Mouse (Mus musculus) cerebellum, postnatal 10 days (tissue): ENCODE data around the gene Crtac1.

Experiments
- DNase-seq, 2 experiments: peaks; one replicate each; pipeline ENCODE4 v3.0.0; 2021; ENCODE audit warnings: mixed read lengths in 2 of 2

Gene Crtac1

DNA sequence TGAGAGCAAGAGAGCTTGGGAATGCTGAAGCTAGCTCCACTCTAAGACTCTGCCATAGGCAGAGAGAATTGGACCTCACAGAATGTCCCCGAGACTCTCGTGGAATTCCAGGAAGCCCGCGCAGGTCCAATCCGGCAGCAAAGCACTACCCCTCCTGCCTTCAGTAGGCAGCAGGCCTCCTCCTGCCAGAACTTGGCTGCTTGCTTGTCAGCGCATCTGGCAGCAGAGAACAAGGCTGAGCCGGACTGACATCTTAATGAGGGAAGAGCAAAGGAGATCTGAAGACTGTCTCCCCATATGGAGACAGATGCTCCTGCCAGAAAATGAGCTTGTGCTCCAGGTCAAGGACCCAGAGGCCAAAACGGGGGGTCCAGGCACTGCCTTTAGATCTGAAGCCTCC is 16.5 kb downstream of the Crtac1 start:
- DNase-seq: peak; percentile 67 to 77

- DNase-seq: no peak
These were observed 21.7 kb downstream of the Crtac1 start for GRCm38 (mm10) chr19:42409856-42410255.

GRCm38 (mm10) chr19:42409226-42409625 is 22.4 kb downstream of the Crtac1 start:
- no peak for DNase-seq

DNA sequence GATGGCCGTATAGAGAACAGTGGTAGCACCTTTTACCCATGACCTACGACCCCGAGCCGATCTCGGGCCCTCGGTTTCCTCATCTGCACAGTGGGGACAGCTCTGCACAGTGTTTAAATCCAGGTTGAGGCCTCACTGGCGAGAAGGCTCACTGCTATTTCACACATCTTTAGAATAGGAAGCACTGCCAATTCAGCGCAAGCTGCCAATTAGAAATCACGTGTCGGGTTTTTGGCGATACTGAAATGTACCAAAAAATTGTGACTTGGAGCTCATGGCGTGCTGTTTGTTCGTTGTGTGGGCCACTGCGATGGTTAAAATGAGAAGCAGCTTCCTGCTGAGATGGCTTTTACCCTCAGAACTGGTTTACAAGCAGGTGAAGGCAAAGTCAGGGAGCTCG is 27.2 kb downstream of the Crtac1 start:
- DNase-seq: peak; percentile 45 to 61

DNA sequence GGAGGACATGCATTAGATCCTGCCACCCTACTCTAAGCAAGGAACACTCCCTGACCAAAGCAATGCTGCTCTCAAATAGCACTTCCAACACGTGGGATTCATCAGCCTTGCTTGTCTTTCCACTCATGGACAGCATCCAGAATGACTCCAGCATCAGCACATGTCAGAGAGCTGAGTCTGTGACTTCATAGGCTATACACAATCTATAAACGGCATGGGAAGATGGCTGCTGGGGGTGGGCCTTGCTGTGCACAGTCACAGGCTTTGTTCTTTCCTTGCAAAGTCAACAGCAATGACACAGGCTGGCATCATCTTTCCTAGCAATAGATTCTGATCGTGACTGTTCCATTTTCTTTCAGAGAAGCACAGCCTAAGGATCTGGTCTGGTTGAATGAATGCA is 31.6 kb downstream of the Crtac1 start:
- no peak for DNase-seq

DNA sequence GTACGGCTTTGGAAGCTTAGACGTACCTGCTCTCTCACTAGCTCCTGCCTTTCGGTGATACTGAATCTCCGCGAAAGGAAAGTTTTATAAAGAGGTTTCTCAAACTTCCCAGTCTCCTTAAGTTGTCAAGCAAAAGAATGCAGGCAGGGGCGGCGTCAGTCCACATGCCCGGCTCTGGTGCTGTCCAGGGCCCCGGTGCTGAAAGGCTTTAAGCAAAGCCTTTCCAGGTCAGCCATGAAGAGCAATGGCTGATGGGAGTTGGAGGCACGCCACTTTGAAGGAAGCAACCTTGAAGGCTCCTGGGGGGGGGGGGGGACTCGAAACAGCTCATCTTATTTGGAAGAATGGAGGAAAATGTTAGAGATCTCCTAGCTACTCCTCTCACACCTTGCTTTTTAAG is 34.3 kb downstream of the Crtac1 start:
- DNase-seq: peak; percentile 57 to 61

DNA sequence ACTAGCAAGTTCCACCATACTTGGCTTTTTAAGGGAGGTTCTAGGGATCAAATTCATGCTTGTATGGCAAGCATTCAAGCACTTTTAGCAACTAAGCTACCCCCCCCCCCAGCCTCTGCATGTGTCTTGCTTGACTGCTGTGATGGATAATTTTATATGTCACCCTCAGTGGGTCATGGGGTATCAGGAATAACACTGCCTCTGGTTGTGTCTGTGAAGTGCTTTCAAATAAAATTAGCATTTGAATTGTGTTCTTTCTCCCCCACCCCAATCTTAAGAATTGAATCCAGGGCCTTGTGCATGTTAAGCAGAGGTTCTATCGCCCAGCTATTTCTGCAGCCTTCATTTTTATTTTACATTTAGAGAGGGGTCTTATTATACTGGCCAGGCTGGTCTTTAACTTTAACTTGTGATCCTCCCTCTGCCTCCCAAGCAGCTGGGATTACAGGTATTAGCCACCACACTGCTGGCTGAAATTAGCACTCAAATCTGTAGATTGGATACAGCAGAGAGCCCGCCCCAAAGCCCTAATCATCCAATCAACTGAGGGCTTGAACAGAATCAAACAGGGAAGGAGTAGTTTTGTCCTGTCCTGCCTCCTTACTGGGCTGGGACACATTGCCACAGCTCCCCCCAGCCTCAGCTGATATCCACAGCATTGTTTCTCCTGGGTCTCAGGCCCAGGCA is 36.6 kb downstream of the Crtac1 start:
- no peak for DNase-seq

DNA sequence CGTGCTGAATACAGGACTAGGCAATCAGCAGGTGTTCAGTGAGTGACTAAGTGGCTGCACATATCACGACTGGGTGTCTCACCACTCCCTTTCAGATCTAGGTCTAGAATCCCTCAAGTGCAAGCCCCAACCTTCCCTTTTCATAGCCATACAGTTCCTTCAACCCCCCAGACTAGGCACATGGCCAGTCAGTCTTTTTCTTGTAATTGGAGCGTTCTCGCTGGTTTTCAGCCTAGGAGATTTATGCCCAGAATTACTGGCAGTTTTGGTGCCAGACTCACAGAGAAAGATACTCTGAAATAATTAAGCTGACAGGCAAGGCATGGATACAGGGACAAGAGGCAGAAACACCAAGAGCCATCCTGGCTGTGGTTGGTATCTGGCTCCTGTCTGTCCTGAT is 37.7 kb downstream of the Crtac1 start:
- DNase-seq: peak; percentile 67 to 72

DNA sequence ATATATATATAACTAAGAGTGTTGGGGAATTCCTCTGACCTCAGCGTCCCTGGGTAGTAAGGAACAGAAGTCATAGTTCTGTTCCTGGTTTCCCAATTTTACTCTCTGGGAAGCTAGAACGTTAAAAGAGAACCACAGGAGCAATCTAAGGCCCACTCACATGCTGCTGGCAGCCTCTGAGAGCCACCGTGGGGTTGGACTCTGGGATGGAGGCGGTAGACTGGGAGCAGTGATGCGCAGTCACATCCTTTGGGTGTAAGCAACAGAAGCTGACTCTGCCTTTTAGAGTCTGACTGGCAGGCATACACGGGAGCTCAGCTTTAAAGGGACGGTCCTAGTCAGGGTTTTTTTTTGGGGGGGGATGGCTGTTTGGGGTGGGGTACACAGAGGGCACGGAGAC is 39.5 kb downstream of the Crtac1 start:
- DNase-seq: no peak

- DNase-seq: no peak
These were observed 42.0 kb downstream of the Crtac1 start for GRCm38 (mm10) chr19:42389574-42389973.

- DNase-seq: peak; percentile 61 to 63
These were observed 46.5 kb downstream of the Crtac1 start for GRCm38 (mm10) chr19:42384981-42385598.

DNA sequence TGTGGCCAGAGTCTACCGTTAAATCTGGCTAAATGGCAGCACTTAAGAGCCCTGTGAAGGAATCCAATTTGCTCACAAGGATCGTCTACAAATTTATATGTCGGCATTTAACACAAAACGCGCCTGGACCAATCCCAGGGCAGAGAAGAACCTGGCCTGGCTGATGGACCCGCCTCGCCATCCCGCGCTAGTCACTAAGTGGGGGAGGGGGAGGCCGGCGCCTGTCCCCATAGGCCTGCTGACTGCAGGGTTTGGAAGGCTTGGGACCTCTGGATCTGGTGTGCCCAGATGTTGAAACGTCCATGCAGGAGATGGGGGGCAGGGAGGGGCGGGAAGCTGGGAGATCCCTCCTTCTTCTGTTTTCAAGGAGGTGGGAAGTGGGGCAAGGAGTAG is 50.6 kb downstream of the Crtac1 start:
- peak; percentile 64 to 67 for DNase-seq

GRCm38 (mm10) chr19:42380321-42380980 is 51.1 kb downstream of the Crtac1 start:
- peak; percentile 54 to 63 for DNase-seq

DNA sequence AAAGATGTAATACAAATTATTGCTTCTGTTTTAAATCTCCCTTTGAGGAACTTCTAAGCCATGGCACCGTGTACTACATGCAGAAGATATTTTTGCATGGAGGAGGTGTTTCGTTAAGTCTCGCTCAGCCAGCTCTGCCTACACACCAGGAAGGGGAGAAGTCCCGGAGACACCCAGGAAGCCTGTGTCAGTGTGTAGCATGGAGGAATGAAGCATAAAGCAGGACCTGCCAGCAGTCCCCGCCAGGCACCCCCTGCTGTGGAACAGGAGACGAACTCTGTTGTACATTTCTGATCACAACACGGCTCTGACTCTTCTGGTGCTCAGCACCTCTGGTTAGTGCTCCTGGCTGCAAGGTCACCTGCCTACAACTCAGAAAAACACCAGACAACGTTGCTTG is 51.8 kb downstream of the Crtac1 start:
- peak; percentile 41 to 42 for DNase-seq

GRCm38 (mm10) chr19:42377206-42377605 is 54.4 kb downstream of the Crtac1 start:
- no peak for DNase-seq

GRCm38 (mm10) chr19:42363551-42363950 is 68.0 kb downstream of the Crtac1 start:
- DNase-seq: no peak

DNA sequence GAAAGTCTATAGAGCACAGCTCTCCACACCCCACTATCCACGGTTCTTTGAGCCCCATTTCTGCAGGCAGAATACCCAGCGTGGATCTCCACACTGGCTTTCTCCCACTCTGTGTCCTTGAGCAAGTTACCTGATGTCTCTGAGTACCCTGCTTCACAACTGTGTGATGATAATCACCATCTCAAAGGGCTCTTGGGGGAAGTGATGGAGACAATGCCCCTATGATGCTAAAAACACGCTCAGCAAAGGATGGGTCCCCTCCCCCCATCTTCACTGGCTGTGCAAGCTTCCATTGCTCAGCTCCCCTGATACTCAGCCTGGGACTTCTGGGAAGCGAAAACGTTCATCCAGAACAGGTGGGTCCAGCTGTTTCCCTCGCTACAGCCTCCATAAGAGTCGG is 73.2 kb downstream of the Crtac1 start:
- no peak for DNase-seq

DNA sequence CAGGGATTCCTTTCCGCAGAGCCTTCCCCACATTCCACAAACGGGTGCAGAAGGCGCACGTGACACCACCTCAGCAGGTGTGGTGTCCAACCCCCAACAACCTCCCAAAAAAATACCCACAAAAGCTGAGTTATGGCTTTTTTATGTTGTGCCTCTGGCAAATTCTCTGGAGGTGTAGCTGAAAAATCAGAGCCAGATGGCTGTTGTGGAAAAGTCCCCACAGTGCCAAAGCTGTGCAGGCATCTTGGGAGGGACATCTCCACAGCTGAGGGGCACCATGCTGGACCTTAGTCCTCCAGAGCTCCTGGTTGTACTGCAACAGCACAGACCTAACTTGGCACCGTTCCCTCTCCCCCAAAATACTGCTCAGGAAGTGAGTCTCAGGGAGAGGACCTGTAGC is 74.7 kb downstream of the Crtac1 start:
- peak in 1 of 2 experiments; percentile 13 for DNase-seq

GRCm38 (mm10) chr19:42355476-42355875 is 76.1 kb downstream of the Crtac1 start:
- no peak for DNase-seq

DNA sequence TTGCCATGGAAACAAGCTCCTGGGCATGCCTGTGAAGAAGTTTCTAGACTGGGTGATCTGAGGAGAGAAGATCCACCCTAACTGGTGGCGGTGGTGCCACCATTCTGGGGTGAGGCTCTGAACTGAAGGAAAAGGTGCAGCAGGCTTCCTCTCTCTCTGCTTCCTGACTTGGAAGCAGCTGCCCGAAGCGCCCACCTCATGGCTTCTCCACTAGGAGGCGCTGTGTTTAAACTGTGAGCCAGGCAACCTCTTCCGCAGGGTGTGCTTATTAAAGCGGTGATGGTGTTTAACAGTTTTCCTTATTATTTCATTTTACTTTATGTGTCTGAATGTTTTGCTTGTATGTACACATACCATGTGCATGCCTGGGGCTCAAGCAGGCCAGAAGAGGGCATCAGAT is 90.4 kb downstream of the Crtac1 start:
- DNase-seq: peak; percentile 71 to 81

DNA sequence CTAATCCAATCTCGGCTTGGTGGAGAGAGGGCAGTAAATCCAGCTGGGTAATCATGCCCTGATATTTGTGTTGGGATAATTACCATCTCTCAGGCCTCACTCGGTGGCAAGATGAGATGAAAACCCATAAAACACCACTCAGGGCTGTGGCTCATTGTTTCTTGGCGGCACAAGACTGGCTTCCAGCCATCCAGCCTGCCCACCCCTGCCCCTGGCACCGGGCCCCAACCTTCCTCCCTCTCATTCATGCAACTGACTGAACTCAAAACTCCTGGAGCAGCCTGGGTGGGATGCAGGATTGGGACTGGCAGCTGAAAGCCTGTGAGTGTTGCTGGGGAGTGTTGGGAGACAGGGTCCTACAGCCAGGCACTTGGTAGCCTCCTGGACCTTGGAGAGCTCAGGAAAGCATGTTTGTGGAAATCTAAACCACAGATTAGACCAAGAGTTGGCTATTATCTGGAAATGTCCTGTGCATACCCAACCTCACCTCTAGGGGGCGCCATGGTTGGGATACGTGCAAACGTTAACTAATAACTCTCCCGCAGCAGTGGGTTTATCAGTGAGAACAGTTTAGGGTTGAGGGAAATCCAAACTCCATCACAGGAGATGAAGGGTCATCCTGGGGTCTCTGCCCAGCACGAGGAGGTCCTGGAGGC is 99.4 kb downstream of the Crtac1 start:
- DNase-seq: peak; percentile 74 to 79

- no peak for DNase-seq
These were observed 100.1 kb downstream of the Crtac1 start for GRCm38 (mm10) chr19:42331446-42331845.

- peak; percentile 56 to 64 for DNase-seq
These were observed 103.4 kb downstream of the Crtac1 start for GRCm38 (mm10) chr19:42328160-42328559.

DNA sequence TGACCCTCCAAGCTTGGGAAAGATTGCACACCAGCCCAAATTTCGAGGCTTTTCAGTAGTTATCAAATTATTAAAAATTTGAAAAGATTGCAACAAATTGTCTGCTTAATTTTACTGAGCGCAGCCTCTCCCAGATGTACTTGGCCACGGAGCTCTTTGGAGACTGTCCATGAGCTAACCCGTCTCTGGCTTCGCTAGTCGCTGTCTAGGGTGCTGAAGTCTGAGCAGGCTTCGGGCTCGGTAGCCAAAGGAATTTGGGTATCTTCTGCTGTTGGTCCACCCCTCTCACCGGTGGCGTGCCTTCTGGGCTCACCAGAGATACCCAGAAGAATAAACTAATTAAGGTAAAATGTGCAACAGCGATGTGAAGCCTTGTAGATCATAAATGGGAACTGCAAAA is 105.7 kb downstream of the Crtac1 start:
- DNase-seq: peak; percentile 38 to 51
